Mouse (Mus musculus) cerebellum, postnatal 25 days (tissue): ENCODE data around the gene St8sia4.

Experiments
- DNase-seq, 2 experiments: peaks; one replicate each; pipeline ENCODE4 v3.0.0; 2021; ENCODE audit warnings: mixed read lengths in 2 of 2

Gene St8sia4

DNA sequence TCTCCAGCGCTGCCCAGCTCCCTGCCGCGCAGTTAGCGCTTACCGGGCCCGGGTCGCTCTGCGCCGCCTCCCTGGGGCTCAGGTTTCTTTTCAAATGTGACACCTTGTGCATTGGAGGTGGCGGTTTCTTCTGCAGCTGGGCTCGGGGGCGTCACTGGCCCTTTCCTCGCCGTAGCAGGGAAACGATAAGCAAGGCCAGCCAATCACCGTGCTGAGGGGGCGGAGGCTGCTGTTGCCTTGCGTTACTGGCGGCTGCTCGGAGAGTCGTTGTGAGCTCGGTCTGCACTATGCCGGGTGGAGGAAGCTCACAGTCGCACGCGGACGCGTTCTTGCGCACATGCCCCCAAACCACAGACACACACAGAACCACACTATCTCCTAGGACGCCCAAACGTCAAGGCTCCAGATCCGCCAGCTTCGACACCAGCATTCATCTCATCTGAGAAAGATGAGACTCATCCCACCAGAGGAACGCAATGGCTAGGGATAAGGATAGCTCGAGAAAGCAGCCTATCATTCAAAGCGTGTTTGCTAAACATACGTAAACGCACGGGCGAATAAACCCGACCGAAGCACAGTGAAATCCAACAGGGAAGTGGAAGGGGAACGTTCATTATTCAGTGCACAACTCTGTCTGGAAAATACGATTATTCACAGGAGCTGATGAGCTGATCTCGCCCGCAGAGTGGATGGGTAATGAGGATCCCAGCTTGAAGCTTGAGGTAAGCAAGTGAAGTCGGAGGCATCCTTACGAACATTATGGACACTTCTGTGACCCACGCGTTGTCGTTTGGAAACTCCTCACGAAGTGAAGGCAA, at the start of gene St8sia4:
Gene St8sia4 (minus strand): TSS at position 137 of the 818 bp plus-strand sequence.
- DNase-seq, result peak; percentile 73 to 79

DNA sequence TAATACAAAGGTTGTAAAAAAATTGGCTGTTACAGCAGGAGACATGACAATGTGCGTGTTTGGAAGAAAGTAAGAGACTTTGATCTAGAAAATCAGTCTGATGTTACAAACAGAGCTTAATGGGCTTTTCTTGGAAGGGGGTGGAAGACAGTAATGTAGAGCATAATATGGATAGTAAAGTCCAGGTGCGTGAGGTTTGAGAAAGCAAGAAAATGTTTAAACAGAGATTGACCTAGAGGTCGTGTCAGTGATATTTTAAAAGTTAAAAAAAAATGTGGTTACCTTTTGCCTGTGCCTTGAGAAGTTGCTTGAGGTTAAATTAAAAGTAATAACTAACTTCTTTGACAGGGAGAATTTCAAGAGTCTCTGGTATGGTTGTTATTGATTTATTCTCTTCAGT, 41.8 kb upstream of the St8sia4 start:
- no peak for DNase-seq

DNA sequence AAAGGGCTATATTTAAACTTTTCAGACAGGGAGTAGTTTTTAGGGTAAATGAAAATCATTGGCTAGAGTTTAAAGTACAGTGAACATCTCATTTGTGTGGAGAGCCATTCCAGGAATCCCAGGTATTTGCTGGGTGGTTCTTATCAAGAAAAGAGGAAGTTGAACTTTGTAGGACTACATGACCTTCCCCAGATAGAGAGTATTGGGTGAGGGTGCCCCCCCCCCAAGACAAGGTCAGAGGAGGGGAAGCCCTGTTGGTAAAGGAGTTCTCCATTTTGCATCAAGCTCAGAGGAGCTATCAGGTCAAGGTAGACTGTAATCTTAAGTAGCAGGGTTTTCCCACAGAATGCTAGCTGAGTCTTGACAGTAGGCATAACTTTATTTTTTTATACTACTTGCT, 32.5 kb upstream of the St8sia4 start:
- no peak for DNase-seq

- no peak for DNase-seq
Observed at GRCm38 (mm10) chr1:95674052-95674451, 6.7 kb upstream of the St8sia4 start.

DNA sequence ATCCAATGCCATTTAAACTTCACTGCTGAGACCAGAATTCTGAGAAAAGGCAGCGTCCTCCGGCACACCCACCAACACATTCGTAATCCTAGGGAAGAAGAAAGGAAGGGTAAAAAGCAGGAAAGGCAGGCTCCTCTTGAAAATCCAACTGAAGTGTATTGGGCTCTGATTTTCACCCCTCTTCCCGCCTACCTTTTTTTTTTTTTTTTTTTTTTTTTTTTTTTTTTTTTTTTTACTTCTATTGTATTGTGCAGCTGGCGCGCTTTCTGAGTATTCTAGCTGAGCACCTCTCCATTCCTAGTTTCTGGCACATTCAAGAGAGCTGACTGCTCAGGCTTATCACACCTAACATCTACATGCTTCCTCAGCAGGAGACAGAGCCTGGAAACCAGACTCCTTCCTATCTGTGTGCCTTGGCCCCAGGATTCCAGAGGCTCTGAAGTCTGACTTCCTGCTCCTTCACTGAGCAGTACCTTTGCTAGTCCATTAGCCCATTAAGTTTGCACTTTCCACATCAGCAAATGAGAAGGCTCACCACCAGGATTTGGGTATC, 958 bp upstream of the St8sia4 start:
- peak in 1 of 2 experiments; percentile 5 for DNase-seq

- no peak for DNase-seq
Observed at GRCm38 (mm10) chr1:95666541-95667320, 640 bp downstream of the St8sia4 start.

DNA sequence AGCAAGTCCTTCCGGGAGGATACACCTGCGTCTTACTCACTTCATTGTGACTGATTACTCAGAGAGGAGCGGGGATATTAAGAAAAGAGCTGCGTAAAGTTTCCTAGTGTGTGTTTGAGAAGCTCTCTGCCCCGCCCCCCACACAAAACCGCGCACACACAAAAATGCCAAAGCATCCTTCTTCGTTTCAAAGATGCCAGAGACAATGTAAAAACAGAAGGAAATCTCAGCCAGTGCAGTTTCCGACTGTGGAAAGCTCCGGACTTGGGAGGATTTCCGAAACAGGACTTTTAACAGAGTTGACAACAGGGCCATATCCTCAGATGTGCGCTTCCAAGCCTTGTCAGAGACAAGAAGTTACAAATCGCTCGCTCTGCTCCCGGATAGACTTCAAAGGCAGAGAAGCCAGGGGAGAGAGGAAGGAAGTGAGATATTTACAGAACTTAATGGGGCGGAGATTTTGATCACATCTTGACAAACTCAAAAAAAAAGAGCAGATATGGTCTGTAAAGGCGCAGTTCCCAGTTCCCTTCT, 1.4 kb downstream of the St8sia4 start:
- DNase-seq, result peak in 1 of 2 experiments; percentile 6

DNA sequence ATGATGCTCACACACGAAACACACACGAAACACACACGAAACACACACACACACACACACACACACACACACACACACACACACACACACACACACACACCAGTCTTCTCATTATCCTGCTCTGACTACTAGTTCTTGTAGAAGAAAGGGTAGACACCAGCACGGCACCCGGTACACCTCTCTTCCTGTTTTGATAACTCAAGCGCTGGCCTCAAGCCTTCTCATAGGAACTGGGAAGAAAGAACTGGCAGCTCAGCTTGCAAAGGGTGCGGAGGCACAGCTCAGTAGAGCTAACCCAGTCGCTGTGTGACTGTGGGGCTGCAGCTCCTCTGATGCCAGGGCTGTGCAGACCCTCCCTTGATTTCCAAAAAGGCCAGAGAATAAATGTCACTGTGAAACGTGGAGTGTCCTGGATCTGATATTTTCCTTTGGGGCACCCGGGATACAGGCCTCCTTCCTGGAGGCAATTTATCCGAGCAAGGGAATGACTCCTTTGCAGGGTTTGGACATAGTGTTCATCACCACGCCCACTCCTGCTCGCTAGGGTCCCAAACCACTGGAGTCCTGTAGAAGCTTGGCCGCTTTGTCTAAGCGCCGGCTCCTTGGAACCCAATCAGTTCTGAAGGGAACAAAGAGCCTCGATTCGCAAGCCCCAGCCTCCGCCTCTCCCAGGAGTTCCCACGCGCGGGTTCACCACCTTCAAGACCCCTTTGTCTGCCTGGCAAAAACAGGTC, 2.2 kb downstream of the St8sia4 start:
- peak; percentile 7 to 11 for DNase-seq

DNA sequence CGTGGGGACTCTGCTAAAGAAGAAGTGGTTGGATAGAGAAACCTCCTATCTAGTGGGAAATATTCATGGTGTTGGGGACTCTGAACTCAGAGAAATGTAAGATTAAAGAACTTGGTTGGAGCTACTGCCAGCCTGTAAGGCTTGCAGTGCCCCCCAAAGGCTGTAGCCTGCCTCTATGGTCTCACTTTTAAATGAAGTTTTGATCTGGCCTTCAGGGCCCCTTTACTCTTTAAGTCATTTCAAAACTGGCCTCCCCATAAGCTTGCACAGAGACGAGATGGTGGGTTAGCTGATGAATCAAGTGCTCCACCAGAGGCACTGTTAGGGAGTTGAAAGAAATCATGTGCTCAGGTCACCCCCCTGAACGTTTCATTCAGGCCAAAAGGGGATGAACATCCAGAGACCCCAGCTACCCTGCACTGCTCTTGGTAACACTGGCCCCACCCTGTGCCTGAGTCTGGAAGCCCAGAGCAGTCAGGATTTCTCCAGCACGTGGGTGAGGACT, 3.0 kb downstream of the St8sia4 start:
- no peak for DNase-seq

DNA sequence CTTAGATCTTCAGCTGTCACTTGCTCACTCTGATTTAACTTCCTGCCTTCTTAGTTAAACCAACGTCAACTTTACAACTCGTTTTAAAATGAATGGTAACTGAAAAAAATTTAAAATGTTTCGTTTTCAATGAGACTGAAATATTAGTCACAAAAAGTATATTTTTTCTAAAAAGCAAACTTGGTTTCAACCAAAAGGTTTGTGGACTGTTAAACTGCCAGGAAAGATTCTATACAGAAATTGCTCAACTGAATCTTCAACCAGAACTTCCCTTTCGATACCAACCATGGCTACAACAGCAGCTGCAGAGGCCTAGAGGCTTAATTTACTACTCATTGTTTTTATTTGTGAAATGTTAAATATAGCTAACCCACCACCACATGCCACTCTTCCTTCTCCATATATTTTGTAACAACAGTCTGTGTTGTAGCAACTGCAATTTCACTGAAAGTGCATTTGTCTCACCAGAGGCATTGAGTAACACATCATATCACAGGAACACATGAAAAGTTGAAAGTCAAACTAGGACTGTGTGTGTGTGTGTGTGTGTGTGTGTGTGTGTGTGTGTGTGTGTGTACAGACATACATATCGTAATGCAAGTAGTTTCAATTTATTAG, 10.2 kb downstream of the St8sia4 start:
- DNase-seq, result no peak

DNA sequence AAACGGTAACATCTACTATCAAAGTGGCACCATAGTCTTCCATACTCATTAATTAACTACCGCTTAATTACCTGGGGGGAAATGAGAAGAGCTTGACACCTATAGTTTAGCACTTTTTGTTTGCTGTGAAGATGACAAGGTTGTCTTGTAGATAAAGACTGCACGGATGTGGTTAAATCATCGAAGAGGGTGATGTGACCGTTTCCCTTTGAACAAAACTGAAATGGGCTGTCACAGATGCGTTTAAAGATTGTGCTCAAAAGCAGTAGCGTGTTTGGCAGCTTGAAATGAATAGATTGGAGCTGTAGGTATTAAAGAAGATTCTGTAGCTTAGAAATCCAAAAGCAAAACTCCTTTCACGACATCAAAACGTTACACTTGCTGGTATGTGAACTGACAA, 11.8 kb downstream of the St8sia4 start:
- no peak for DNase-seq

DNA sequence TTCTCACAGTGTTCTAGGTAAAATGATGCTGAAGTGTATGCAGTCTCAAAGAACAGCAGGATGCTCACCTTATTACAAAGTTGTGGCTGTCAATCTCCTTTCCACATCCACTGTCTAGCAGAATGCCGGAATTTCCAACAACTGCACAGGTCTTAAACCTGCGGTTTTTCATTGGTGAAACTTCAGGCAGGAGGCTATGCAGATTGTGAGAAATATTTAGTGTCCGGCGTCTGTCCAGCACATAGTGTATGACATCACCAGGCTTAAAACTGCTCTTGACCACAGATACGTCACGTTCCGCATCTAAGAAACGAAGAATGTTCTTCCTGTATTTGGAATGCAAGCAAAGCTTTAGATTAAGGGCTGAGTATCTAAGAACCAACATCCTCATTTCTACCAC, 13.9 kb downstream of the St8sia4 start:
- DNase-seq, result no peak

GRCm38 (mm10) chr1:95644292-95644691, 23.1 kb downstream of the St8sia4 start:
- DNase-seq, result no peak

DNA sequence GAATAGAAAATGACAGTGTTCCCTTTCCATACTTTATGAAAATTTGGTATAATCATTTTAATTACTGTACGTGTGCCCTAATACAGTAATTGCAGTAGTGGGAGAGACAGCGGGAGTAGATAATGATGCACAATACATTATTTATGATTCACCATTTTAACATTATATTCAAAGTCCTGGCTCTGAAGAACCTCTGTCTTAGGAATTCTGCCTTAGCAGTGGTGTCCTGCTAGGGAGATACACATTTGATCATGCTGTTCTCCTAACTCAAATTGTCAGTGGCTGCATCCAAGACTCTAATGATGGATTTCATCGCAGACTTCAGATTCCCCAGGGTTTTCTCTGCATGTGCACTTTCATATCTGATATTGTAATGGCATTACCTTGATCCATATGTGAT, 28.4 kb downstream of the St8sia4 start:
- DNase-seq, result no peak

GRCm38 (mm10) chr1:95624376-95624775, 43.0 kb downstream of the St8sia4 start:
- no peak for DNase-seq

DNA sequence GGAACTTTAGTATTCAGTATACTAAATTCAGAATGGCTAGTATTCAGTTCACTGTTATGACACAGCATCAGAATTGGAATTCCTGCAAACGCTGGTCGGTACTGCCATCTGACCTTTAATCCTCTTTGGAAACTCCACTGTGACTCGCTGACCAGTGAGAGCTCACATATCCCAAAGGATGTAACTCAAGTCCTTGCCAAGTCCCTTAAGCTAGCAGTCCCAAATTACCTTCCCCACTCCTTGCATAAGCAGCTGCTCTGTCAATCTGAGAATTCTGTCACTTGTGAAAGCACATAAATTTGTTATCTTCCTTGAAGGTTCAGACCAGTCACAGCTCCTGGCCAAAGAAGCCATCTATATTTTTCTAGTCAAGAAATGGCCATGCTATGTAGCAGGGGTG, 48.7 kb downstream of the St8sia4 start:
- no peak for DNase-seq

DNA sequence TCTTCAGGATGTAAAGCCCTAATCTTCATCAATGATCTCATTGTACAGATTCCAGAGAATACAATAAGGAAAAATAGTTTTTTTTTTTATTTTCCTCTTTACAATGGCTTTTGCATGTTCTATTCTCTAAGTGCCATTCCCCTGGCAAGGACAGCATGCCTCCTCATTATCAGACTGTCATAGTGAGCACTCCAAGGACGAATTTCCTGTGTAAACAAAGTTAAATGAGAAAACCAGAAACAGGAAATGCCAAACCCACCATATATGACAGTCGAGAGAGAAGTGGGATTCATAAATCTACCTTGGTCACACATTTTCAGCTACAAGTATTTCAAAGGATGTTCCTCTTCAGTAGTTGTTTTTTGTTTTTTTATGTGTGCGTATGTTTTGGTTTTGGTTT, 49.2 kb downstream of the St8sia4 start:
- DNase-seq, result no peak

DNA sequence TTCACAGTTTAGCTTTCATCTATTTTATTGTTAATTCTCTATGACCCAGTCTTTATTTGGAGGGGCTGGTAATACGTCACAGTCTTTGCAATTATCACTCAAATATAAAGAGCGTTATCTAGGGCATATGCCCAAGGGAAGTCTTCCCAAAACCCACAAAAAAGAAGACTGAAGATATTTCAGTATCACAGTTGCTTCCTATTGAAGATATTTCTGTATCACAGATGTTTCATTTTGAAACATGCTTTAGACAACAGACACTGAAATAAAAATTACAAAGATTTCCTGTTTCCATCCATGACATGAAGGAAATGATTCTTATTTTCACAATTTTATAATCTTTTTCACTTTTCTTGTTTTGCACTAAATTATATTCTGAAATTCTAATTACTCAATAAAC, 57.4 kb downstream of the St8sia4 start:
- DNase-seq, result no peak

DNA sequence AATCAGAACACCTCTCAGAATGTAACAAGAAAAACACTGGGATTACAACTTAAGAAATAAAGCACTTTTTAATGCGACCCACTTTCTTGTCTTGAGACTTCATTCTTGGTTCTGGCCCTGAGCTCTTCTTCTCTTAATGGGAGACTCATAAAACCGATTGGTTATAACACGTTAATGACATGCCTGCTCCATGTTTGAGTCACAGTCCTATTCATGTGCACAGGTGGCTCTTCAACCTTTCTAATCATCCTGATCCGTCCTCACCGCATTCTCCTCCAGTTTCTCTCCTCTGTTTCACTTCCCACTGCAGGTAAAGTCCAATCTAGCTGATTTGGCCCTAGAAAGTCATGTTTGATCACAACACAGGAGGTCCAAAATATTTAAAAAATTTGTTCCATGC, 58.3 kb downstream of the St8sia4 start:
- no peak for DNase-seq

- DNase-seq, result no peak
Observed at GRCm38 (mm10) chr1:95605458-95605857, 61.9 kb downstream of the St8sia4 start.

GRCm38 (mm10) chr1:95598108-95598507, 69.3 kb downstream of the St8sia4 start:
- no peak for DNase-seq

GRCm38 (mm10) chr1:95596825-95597224, 70.5 kb downstream of the St8sia4 start:
- no peak for DNase-seq
